Mouse (Mus musculus) stomach, embryonic 14.5 days (tissue): ENCODE data around the gene 1700025F22Rik. TPM values are rescaled to one million over a fixed set of nuclear protein-coding genes. Genes with fewer than 3 reads are reported as not detected.
"Not testable (repeated sequence)": the region's sequence is repeated elsewhere in the genome, so short reads cannot be mapped to it uniquely, and the experiment has no call there.

Experiments
- ATAC-seq: fragments of 200-750 bp; cut with Nextera tagmentation; 2 replicates; pipeline ENCODE4 v1.8.0; 2017; ENCODE audit warnings: low read depth, moderate TSS enrichment; ENCODE audit not compliant: insufficient number of reproducible peaks, insufficient read depth, low FRiP score
- H3K27ac ChIP-seq: fragments of 300-500 bp; sonication (generic); 2 replicates; pipeline ENCODE4 v1.5.1; 2014; ENCODE audit warnings: mild to moderate bottlenecking, low read length, moderate library complexity, mixed read lengths
- H3K27me3 ChIP-seq: fragments of 300-500 bp; sonication (generic); 2 replicates; pipeline ENCODE4 v1.6.1; 2014; ENCODE audit warnings: low read length, control low read depth, mixed read lengths; ENCODE audit not compliant: control insufficient read depth, insufficient read depth
- H3K36me3 ChIP-seq: fragments of 300-500 bp; sonication (generic); 2 replicates; pipeline ENCODE4 v1.6.1; 2014; ENCODE audit warnings: mild to moderate bottlenecking, control low read depth, low read length, moderate library complexity, mixed read lengths; ENCODE audit not compliant: control insufficient read depth, insufficient read depth
- H3K4me1 ChIP-seq: fragments of 300-500 bp; sonication (generic); 2 replicates; pipeline ENCODE4 v1.6.1; 2014; ENCODE audit warnings: low read length, control low read depth, mixed read lengths; ENCODE audit not compliant: control insufficient read depth, insufficient read depth
- H3K4me2 ChIP-seq: fragments of 300-500 bp; sonication (generic); replicated peaks from 2 replicates; pipeline ENCODE4 v1.6.1; 2014; ENCODE audit warnings: low read depth, low read length, control low read depth
- H3K4me3 ChIP-seq: fragments of 300-500 bp; sonication (generic); 2 replicates; pipeline ENCODE4 v1.5.1; 2014; ENCODE audit warnings: low read depth, low read length, control low read depth
- H3K9ac ChIP-seq: fragments of 300-500 bp; sonication (generic); replicated peaks from 2 replicates; pipeline ENCODE4 v1.6.1; 2014; ENCODE audit warnings: low read depth, mild to moderate bottlenecking, control low read depth, low read length, moderate library complexity, mixed read lengths
- H3K9me3 ChIP-seq: fragments of 300-500 bp; sonication (generic); 2 replicates; pipeline ENCODE4 v1.6.1; 2016; ENCODE audit warnings: low read depth, low read length, control low read depth; ENCODE audit not compliant: control insufficient read depth
- WGBS: fragments of 180-500 bp; shearing (Covaris S2); extraction: QIAGEN DNeasy Blood & Tissue Kit; methylation state at CpG from one replicate; pipeline ENCODE4 v1.1.7; 2014; 5-methylcytosine and 5-hydroxymethylcytosine counted together
- polyA plus RNA-seq: library from polyadenylated mRNA; unstranded; fragments of >200 nt; fragmentation: Nextera tagmentation; extraction: Ambion mirVana; gene quantifications from 2 replicates; pipeline ENCODE4 v1.2.1, GENCODE M21; 2014

Gene 1700025F22Rik
- polyA plus RNA-seq, 1 experiment from 2014 or later: not detected

DNA sequence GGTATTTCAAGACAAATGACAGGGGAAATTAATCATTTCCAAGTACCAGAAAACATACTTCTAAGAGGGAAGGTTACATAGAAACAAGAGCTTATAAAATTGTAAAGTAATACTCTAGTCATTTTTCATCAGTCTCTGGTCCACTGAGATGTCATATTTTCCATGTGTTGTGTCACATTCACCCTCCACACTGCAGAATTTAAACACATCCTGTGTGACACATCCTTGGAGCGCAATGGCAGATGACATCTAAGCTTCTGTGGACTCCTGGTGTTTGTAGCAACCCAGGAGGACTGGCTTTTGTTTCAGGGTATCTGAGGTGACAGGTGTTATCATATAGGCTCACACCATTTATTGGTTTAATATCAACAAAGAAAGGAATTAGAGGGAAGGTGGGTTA is 35.4 kb downstream of the 1700025F22Rik start:
- peaks cover 3% of the 10 kb centered on the region; the same call in 1 of the 2 replicates for H3K9me3 ChIP-seq
- 85% methylated on average over 1 of the region's 1 CpGs for WGBS
- H3K9ac ChIP-seq: no peak overlapping the region
- no peaks in the 10 kb centered on the region for H3K4me1 ChIP-seq
- no peak for ATAC-seq
- H3K27me3 ChIP-seq: no peaks in the 10 kb centered on the region
- no peak overlapping the region for H3K4me3 ChIP-seq
- H3K4me2 ChIP-seq: no peak overlapping the region
- H3K36me3 ChIP-seq: no peaks in the 10 kb centered on the region
- H3K27ac ChIP-seq: no peak overlapping the region

DNA sequence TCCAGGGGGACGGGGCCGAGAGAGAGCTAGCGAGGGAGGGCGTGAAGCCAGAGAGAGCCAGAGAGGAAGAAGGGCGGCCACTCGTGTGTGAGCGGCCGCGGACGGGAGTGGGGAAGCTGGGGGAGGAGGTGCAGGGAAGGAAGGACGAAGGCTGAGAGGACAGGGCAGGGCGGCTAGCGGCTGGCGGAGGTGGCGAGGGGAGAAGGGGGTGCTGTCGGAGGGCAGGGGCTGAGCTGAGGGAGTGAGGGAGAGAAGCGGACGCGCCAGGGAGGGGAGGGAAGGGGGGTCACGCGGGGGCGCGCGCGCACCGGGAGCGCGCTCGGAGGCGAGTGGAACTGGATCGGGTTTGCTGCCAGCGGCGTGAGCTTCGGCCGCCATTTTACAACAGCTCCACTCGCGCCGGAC is 44.1 kb downstream of the 1700025F22Rik start:
- not testable (repeated sequence) for H3K9ac ChIP-seq, H3K9me3 ChIP-seq, H3K27me3 ChIP-seq, H3K36me3 ChIP-seq, H3K4me1 ChIP-seq, H3K27ac ChIP-seq, H3K4me2 ChIP-seq
- 2% methylated on average over 12 of the region's 38 CpGs for WGBS
- H3K4me3 ChIP-seq: peak overlapping the region; percentile 26; the same call in 1 of the 2 replicates
- ATAC-seq: peak; percentile 96

DNA sequence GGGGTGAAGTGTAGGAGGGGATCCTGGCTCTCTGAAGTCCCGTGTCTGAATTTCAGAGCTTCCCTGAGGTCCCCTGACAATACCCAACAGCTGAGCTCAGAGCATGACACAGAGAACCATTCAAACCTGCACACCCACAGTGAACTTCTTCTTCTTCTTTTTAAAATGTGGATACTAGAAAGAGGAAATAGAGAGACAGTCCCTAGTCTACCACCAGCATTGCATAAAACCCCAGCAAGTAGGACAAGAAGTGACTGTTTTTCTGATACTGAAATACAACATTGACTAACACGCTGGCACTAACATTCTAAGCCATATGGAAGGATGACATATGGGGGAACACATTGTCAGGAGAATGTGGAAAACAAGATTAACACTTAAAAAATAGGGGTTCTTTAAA is 45.8 kb downstream of the 1700025F22Rik start:
- no peak overlapping the region for H3K4me3 ChIP-seq
- no peak overlapping the region for H3K4me2 ChIP-seq
- WGBS: 84% methylated on average over 2 of the region's 2 CpGs
- no peaks in the 10 kb centered on the region for H3K9me3 ChIP-seq
- H3K36me3 ChIP-seq: no peaks in the 10 kb centered on the region
- no peak overlapping the region for H3K27ac ChIP-seq
- no peaks in the 10 kb centered on the region for H3K27me3 ChIP-seq
- ATAC-seq: no peak
- H3K4me1 ChIP-seq: no peaks in the 10 kb centered on the region
- H3K9ac ChIP-seq: no peak overlapping the region

DNA sequence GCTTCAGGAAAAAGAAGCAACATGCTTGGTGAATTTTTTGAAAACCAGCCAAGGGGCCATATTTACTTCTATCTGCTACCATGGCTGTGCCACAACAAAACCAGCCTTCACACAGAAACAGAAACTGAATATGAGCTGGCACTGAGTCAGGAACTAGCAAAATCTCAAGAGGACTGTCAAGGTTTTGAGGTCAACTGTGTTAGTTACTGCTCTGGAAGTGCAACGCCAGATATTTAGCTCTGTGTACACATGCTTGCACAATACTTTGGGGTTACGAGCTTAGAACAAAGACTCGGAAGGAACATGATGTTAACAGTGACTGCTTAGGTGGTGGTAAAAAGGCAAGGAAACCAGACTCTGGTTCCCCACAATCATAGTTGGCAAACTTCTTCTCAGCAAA is 57.4 kb downstream of the 1700025F22Rik start:
- Histone ChIP-seq H3K4me3 (no peak overlapping the region), H3K9me3 (no peaks in the 10 kb centered on the region), H3K36me3 (no peaks in the 10 kb centered on the region), H3K4me2 (no peak overlapping the region), H3K9ac (no peak overlapping the region), H3K4me1 (no peaks in the 10 kb centered on the region), H3K27me3 (no peaks in the 10 kb centered on the region), H3K27ac (no peak overlapping the region)
- ATAC-seq: no peak
- 76% methylated on average over 3 of the region's 3 CpGs for WGBS

DNA sequence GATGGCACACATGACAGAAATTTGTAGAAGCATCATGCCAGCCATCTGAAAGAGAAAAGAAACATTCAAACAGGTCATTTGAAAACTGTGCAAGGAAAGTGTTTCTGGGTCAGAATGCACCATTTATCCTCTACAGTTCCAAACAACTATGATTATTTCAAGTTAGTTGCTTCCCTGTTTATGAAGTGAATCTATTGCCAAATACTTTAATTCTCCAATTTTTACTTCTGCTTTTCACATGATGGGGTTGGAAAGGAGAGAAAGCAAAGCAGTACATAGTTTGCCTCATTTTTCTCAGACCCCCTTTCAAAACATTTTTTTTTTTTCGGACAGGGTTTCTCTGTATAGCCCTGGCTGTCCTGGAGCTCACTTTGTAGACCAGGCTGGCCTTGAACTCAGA is 63.2 kb downstream of the 1700025F22Rik start:
- Histone ChIP-seq H3K36me3 (no peaks in the 10 kb centered on the region), H3K27ac (no peak overlapping the region)
- WGBS: 73% methylated on average over 1 of the region's 1 CpGs

DNA sequence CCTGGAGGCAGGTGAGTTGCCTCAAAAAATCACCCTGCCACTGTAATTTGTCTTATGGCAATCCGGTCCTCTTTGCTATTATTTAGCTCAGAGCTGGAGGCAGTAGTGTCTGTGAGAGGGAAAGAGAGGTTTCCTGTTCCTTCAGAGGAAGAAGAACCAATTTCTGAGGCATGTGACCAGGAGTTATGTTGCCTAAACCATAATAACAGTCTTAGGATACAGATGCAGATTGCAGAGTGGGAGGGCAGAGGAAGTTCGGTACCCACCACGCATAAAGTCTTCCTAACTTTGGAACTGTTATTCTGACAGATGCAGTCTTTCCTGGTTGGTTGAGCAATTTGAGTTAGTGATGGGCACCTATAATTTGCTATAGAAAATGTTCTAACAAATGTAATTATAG is 66.7 kb downstream of the 1700025F22Rik start:
- Histone ChIP-seq H3K27me3 (no peaks in the 10 kb centered on the region), H3K4me2 (no peak overlapping the region), H3K4me3 (no peak overlapping the region), H3K9me3 (no peaks in the 10 kb centered on the region), H3K9ac (no peak overlapping the region), H3K36me3 (no peaks in the 10 kb centered on the region), H3K27ac (no peak overlapping the region), H3K4me1 (no peaks in the 10 kb centered on the region)
- WGBS: 75% methylated on average over 3 of the region's 3 CpGs
- no peak for ATAC-seq

More for the DNA sequence above, 63.2 kb downstream of the 1700025F22Rik start:
- Histone ChIP-seq H3K4me1 (no peaks in the 10 kb centered on the region), H3K9ac (no peak overlapping the region), H3K4me2 (no peak overlapping the region), H3K9me3 (no peaks in the 10 kb centered on the region), H3K27me3 (no peaks in the 10 kb centered on the region), H3K4me3 (no peak overlapping the region)
- no peak for ATAC-seq

DNA sequence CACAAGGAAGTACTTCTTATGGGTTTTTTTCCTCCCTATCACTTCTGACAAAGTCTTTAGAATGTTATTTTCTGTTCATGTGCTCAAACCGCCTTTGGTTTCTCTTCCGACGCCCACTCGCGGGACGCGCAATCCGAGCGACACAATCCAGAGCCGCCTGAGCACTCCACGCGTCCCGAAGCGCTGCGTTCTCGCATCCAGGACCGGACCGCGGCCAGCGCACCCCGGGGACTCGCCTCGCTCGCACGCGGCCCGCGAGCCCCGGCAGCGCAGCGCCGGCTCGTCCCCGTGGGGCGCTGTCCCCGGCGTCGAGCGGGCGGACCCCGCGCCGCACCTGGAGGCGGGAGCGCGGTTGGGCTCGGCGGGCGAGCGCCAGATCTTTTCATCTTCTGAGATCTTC is 73.0 kb downstream of the 1700025F22Rik start:
- not testable (repeated sequence) for H3K36me3 ChIP-seq, H3K27me3 ChIP-seq, H3K9ac ChIP-seq, H3K4me1 ChIP-seq, H3K9me3 ChIP-seq, ATAC-seq, H3K27ac ChIP-seq
- 5% methylated on average over 50 of the region's 50 CpGs for WGBS
- Histone ChIP-seq H3K4me2 (peak overlapping the region; percentile 43), H3K4me3 (peak overlapping the region; percentile 22)

Other genes with a start within 250 kb of the 1700025F22Rik start
- not detected in 2 replicates for gene Zp1, start 244.7 kb downstream of the 1700025F22Rik start, polyA plus RNA-seq
- not detected in 2 replicates for gene Ptgdr2, start 228.2 kb downstream of the 1700025F22Rik start, polyA plus RNA-seq
- gene Ccdc86, start 216.1 kb downstream of the 1700025F22Rik start, polyA plus RNA-seq: 21.3 and 24.6 TPM in 2 replicates
- 0.52 TPM in 1 of 2 replicates, not detected in the other for gene Ms4a10, start 190.7 kb downstream of the 1700025F22Rik start, polyA plus RNA-seq
- gene Ms4a15, start 172.1 kb downstream of the 1700025F22Rik start, polyA plus RNA-seq: not detected in 2 replicates
- gene Ms4a18, start 147.3 kb downstream of the 1700025F22Rik start, polyA plus RNA-seq: 0.35 TPM in 1 of 2 replicates, not detected in the other
- 9.1 and 9.8 TPM in 2 replicates for gene Ms4a8a, start 84.2 kb downstream of the 1700025F22Rik start, polyA plus RNA-seq
- not detected in 2 replicates for gene 1700017D01Rik, start 34.4 kb downstream of the 1700025F22Rik start, polyA plus RNA-seq
- gene Ms4a13, start 31.4 kb upstream of the 1700025F22Rik start, polyA plus RNA-seq: not detected in 2 replicates
- gene Ms4a12, start 67.1 kb upstream of the 1700025F22Rik start, polyA plus RNA-seq: not detected in 2 replicates
- gene Ms4a1, start 100.9 kb upstream of the 1700025F22Rik start, polyA plus RNA-seq: 0.12 TPM in 1 of 2 replicates, not detected in the other
- not detected in 2 replicates for gene Ms4a5, start 118.6 kb upstream of the 1700025F22Rik start, polyA plus RNA-seq
- 0.08 TPM in 1 of 2 replicates, not detected in the other for gene Ms4a14, start 149.1 kb upstream of the 1700025F22Rik start, polyA plus RNA-seq
- 6.0 and 6.7 TPM in 2 replicates for gene Ms4a7, start 170.8 kb upstream of the 1700025F22Rik start, polyA plus RNA-seq
- 7.2 and 7.9 TPM in 2 replicates for gene Ms4a4a, start 210.2 kb upstream of the 1700025F22Rik start, polyA plus RNA-seq
- gene Ms4a4c, start 239.4 kb upstream of the 1700025F22Rik start, polyA plus RNA-seq: 0.61 and 1.0 TPM in 2 replicates